Mouse (Mus musculus) embryonic fibroblast, embryonic 13.5 days (primary cell): ENCODE results near the gene Fam69b.

Experiments
- CTCF ChIP-seq: IDR thresholded peaks from 2 replicates; pipeline ENCODE4 v1.5.1; 2011; ENCODE audit warnings: mild to moderate bottlenecking, control low read depth, low read length, moderate library complexity, borderline replicate concordance; ENCODE audit not compliant: insufficient read depth
- POLR2A ChIP-seq: IDR thresholded peaks from 2 replicates; pipeline ENCODE4 v1.6.1; 2011; ENCODE audit warnings: low read depth, mild to moderate bottlenecking, control low read depth, low read length, moderate library complexity

DNA sequence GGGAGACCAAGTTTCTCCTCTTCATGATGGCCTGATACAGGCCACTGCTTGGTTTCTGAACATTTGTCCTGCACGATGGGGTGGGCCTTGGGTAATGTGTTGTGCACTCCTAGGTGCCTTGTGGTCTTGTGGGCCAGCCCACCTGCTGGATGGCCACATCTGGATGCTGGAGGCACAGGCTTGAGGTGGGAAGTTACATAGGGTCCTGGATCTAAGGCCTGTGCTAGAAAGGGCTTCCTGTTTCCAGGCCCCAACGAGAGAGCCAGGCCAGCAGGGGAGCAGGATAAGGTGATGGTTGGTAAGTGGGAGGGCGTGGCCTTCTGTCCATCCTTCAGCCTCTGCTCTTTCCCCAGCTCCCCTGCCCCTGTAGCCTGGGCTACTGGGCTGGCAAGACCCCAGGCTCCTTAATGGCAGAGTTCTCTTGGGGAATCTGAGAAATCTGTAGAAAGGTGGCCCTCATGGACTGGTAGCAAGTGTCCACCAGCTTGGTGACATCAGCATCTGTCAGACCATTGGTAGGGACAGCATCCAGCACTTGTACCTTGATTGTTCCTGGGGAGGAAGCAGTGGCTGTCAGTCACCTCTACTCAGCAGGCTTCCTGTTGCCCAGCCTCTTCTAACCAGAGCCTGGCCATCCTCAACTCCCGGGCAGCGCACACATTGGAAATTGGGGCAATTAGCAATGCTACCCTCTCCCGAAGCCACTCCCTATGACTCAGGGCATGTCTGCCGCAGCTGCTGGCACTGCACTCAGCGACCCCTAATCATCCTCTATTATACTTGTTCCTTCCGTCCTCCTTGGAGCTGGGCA is 34.8 kb upstream of the Fam69b start:
- TF ChIP-seq CTCF, result no peak
- no peak for TF ChIP-seq POLR2A
